Mouse (Mus musculus) common myeloid progenitor, adult 5-6 weeks (primary cell): ENCODE data around the gene L3mbtl4. TPM values are rescaled to one million over a fixed set of nuclear protein-coding genes. Genes with fewer than 3 reads are reported as not detected.

Experiments used
- ATAC-seq: replicated peaks from 2 replicates; pipeline ENCODE4 v1.8.0; 2016; ENCODE audit warnings: low read depth, mild to moderate bottlenecking, moderate TSS enrichment, inconsistent platforms; ENCODE audit not compliant: poor library complexity, severe bottlenecking
- total RNA-seq: library from RNA; stranded (forward); fragments of 200-1000, 187-1606 nt; gene quantifications from 2 replicates; pipeline ENCODE4 v1.2.3, GENCODE M21; 2017

L3mbtl4 gene
- total RNA-seq, result not detected in 2 replicates

DNA sequence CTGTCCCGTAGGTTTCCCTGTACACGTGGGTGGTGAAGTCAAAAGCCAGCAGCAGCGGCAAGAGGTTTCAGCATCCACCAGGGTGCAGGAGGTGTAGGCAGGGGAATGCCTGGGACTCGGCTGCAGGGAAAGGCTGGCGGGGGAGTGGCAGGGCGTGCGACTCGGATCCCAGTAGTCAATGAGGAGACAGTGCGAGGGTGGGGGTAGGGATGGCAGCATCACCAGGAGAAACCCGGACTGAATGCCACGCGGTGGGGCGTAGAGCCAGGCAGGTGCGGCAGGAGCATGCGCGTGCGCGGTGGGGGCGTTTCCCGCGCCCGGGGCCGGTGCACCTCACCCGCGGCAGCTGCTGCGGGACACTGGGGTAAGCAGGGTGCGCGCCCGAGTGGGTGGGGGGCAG is at the start of gene L3mbtl4:
Gene L3mbtl4 (plus strand): TSS at position 271 of the 400 bp plus-strand sequence.
- peak; percentile 34; the same call in 1 of the 2 replicates for ATAC-seq

DNA sequence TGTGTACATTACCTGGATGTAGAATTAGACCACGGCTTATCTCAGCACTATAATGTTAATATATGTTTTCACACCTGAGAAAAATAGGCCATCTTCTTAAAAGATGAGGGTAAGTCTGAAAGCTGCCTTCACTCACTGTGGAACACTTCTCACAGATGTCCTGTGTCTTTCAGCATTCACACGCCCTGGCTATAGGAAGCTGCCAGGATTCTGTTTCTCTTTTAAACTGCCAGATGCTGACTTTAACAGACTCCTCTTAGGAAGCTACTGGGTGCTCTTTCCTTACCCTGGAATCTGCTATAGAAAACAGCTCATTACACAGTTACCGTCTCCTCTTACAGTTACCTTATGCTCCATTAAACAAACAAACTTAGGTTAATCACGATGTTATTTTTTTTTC is 43.1 kb upstream of the L3mbtl4 start:
- no peak for ATAC-seq

DNA sequence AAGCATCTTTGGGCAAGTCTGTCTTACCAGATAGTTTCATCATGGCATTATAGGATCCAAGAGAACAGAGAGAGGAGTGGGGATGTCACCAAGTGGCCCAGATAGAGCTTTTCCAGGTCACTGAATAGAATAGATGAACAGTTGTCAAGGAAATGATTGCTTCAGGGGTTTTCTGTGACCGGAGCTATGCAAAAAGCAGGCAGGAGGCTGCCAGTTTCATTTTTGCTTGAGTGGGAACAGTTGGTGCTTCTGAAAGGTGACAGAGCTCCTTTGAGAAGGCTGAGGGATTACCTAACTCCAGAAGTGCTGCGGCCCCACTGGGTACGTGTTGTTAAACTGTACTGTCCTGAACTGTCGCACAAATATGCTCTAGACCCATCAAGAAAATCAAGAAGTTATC is 38.2 kb upstream of the L3mbtl4 start:
- no peak for ATAC-seq

DNA sequence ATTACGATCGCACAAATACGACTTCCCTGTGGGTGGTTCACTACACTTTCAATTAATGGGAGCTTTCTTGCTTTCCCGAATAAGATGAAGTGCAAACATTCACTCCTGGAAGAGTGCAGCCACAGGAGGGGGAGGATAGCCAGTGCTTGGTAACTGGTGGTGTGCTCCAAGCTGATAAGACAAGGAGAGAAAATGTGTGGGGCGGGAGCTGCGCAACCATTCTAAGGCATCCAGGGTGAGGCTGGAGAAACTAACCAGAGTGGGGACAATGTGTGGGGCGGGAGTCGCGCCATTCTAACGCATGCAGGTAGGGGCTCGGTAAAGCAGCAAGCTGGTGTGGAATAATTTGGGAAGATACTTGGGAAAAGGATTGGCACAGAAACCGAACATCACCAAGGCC is 36.6 kb upstream of the L3mbtl4 start:
- ATAC-seq, result no peak

DNA sequence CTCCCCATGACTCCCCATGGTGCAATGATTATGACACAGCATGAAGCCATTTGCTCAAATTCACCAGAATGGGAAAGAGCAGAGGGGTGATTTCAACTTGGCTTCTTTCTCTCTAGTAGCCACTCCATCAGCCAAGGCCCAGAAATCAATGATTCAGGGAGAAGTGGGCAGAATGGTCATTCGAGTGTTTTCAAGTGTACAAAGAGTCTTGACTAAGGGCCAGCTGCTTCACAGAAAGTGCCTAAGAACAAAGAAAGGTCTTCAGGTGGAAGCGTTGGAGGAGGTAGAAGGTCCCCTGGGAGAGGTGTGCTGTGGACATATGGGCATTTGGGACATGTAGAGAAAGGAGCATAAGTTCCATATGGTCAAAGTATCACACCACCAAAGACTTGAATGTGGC is 33.4 kb upstream of the L3mbtl4 start:
- no peak for ATAC-seq

DNA sequence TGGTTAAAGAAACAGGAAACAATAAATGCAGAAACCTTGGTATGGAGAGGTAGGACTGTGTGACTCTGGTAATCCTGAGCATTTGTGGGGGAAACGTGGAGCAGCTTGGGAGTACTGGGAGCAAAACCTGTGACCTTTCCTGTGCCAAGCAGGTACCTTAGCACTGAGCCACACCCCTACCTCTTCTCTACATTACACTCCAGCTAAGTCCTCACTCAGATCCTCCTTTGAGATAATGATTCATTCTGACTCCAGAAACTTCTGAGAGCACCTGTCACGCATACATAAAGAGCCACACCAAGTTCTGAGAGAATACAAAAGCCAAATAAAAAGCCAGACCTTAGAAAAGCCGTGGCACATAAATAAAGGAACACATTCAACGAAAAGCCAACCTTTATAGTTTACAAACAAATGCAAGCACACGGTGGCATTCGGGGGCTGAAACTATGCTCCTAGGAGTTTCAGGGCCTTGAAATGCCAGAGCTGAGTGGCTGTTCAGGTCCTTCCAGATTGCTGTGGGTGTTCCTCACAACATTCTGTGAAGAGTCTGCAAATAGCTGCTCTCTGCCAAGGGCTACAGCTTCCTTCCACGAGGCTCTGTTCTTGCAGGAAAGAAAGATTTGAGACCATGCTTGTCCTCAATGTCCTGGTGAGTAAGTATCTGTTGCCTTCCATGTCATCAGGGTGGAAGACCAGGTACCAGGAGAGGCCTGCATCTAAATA is 8.6 kb upstream of the L3mbtl4 start:
- no peak for ATAC-seq

DNA sequence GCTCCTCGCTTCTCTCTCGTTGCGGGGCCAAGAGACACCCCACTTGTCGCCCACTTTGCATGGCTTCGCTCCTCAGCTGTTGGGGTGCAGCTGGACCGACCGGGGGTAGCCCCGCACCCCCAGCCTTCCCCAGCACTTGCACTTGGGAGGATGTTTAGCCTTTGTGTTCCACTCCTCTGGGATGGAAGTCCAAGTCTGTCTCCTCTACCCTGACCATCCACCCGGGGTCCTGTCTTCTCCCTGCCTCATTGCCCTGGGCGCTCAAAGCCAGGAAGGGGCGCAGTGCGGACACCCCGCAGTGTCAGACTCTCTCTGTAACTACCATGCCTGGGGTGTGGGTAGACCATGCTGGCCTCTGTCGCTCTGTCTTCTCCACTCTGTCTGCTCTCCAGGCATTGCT is 357 bp downstream of the L3mbtl4 start:
- no peak for ATAC-seq

DNA sequence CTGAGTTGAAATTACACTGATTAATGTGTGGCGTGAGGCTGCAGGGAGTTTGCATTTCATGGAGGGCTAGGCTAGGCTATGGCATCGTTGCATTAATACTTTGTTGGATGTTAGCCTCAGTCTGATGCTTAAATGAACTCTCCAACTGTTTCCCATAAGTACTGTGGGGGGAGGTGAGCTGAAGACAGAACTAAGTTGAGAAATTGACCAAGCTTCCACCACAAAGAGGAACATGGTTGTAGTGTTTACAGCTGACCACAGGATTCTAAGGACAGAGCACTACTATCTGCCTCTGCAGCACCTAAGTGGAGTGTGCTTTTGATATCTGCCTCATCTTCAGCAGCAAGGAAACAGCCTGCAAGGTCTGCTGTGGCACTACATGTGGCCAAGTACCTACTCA is 1.5 kb downstream of the L3mbtl4 start:
- peak; percentile 82 for ATAC-seq

DNA sequence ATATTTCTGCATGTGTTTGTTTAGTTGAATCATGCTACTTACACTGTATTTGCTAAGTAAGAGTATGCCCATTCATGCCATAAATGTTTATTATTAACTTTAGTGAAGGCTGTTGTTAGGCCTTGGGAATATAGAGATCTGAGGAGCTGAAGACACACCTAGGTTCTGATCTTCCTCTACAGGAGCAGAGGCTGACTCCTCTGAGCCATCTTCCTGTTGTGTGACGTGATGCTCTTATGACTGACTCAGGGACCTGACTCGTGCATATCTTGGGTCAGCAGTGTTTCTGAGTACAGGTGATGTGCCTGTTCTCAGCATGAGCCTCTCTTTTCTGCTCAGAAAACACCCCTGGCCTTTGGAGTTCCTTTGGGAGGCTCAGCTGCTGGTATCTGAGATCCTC is 7.3 kb downstream of the L3mbtl4 start:
- no peak for ATAC-seq

DNA sequence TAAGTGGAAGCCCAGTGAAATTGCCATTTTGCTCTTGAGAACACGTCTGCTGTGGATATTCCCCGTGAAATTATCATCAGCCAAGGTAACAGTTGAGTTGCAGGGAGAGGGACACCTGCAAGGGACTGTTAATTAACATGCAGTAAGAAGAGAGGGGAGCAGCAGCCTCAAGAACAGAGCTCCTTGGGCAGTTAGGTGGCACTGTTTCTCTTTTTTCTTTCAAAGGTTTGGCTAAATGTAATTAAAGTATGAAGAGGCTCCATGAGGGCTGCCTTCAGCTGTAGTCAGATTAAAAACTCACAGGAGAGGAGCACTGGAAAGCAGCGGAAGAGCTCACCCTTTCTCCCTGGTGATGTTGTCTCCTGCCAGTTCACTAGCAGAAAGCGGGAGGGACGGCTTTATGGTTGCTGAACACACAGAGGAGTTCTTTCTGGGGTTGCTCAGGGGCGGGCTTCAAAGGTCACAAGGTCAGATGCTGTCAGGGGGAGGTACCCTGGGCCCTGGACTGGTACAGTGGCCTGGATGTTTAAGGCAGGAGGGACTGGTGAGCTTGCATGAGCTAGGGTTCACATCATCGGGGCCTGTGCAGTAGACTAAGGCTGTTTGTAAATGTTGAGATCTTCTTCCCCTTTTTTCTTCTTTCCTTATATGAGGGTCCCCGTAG is 11.7 kb downstream of the L3mbtl4 start:
- ATAC-seq, result no peak

DNA sequence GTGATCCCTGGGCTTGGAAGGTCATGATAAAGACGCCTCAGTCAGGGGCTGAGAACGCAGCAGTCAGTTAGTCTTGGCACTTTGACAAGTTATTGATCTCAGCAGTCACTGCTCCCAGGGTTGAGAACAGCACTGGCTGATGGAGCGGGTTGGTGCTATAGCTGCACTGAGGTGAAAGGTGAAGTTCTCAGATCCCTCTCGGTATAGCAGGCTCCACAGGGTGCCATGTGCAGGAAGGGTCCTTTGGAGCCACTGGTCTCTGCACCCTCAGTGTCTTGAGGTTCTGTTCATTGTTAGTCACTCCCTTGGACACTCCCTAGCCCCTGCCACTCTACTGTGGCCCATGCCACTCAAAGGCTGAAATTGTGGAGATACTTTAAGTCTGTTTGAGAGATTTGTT is 14.5 kb downstream of the L3mbtl4 start:
- no peak for ATAC-seq

DNA sequence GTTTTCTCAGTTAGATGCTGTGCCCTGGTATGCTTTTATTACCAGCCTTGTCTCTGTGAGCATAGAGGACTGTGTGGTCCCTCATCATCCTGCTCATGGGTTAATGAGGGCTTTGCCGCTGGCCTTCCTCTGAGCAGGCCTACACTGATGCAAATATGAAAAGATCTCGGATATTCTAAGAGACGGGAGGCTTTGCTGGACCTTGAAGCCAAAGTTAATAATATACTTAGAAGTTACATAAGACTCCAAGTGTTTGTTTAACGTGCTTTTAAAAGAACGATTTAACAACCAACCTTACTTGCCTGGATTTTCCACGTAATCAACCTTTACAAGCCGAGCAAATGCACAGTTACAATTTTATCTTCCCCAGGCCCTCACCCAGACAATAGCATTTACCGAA is 15.1 kb downstream of the L3mbtl4 start:
- no peak for ATAC-seq

DNA sequence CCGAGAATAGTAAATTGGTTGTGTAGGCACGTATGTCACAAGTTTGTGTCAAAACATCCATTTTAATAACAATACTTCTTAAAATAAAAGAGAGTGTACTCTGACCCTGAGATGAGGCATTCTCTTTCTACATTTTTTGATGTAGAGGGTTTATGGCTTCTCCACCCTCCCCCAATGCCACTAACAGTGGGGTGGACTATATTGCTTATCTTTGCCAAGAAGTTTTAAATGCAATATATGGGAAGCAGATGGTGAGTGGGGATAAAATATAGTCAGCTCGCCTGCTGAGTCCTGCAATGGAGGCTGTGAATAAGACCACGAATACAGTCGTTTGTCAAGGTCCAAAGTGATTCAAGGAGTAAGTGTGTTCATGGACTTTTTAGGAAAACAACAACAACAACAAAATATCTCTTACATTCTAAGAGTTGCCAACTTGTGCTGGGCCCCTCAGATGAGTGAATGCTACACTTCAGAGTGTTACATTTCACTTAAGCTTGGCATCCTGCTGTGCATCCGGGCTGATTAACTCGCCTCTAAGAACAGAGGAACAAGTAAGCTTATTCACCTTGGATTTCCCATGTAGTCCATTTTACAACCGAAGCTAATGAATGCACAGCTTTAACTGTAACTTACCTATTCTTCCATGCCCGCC is 18.2 kb downstream of the L3mbtl4 start:
- no peak for ATAC-seq

DNA sequence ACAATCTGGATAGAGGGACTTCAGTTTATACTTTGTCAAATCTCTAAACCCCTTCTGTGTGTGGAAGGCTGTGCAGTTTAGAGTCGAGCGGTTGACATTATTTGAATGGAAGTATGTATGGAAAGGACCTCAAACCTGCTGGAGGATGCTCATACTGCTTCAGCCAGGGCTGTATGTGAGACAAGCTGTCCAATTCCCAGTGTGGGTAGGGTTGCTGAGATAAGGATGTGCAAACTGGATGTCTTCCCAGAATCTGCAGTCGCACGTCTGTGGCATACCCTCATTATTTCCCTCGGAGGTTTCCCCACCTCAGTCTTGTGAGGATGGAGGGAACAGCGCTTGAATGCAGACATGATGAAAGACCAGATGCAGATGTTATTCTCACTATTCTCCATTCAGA is 34.8 kb downstream of the L3mbtl4 start:
- no peak for ATAC-seq

DNA sequence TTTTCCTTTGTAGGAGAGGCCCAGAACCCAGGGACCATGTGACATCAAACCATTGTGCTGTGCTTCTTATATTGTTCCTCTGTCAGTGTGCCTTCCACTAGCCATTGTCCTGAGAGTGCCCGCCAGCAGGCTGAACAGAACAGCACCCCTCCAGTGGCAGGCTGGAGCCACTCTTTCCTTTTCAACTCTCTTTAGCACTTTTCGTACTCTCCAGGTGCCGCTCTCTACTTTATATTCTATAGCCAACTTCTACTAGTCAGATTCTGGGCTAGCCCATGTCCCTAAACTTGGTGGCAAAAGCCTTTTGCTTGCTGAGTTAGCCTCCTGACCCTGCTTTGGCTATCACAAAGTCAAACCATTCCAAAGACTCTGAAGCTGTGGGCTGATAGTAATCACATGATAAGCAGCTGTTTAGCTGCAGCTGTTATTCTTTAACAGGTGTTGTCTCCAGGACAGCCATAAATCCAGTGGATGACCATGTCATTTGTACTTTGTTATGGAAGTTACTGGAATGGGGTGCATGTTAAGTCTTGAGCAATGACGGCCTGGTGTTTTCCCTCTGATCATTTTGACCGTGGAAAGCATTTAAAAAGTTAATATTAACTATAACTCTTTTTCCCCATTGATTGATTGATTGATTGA is 38.8 kb downstream of the L3mbtl4 start:
- ATAC-seq, result no peak

DNA sequence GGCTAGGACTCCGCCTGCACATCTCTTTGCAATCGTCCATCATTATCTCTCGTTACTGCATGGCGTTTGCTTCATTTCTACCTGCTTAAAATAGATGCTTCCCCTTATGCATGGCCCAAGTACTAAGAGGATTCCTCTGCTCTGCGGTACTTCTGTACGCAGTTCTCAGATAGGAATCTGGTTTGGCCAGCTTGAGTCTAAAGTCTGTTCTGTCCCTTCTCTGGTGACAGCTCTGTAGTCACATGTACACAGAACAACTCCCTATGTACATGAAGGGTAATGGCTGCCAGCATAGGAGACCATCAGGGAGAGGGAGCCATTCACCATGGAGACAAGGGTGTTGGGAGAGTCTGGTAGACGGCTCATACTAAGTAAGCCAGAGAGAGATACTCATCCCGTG is 47.3 kb downstream of the L3mbtl4 start:
- no peak for ATAC-seq

DNA sequence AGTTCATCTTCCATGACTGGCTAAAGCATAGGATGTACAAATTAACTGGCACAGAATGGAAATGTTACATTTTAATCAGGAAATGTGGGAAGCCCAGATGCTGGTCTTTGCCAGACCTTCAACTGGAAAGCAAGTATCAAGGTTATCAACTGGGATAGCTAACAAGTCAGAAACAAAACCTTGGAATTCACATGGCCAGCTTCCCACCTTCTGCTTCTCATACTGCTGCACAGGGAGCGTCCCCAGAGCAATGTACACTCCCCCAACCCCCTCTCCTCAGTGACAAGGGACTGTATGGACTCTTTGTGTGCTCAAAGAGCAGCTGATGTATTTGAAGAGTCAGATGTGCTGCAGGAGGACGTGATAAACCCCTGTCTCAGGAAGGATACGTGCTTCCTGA is 49.0 kb downstream of the L3mbtl4 start:
- ATAC-seq, result no peak

DNA sequence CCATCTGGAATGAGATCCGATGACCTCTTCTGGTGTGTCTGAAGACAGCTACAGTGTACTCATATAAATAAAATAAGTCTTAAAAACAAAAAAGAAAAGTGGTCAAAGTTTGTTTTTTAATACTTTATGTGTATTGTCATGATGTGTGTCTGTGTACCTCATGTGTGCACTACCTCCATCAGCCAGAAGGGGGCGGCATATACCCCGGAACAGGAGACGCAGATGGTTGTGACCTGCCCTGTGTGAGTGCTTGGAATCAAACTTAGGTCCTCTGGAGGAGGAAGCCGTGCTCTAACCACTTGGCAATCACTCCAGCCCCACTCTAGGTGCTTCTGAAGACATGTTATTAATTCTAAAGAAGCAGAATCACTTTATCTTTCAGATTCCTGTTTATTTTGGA is 58.6 kb downstream of the L3mbtl4 start:
- no peak for ATAC-seq

DNA sequence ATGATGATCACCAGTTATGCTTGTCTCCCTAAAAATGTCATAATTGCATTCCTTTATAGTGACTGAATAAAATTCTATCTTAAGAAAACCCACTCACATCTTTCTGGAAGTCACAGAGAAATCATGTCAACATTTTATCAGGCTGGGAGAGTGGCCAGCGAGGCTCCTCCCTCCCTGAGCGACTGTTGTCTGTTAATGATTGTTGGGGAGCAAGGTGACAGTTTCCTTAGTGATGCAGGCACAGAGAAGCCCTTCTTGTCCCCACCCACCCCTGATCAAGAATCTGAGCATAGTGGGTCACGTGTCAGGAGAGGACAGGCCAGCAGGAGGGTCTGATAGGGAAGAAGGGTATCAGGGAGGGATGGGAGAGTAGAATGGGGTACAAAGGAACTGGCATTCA is 59.8 kb downstream of the L3mbtl4 start:
- ATAC-seq, result no peak

DNA sequence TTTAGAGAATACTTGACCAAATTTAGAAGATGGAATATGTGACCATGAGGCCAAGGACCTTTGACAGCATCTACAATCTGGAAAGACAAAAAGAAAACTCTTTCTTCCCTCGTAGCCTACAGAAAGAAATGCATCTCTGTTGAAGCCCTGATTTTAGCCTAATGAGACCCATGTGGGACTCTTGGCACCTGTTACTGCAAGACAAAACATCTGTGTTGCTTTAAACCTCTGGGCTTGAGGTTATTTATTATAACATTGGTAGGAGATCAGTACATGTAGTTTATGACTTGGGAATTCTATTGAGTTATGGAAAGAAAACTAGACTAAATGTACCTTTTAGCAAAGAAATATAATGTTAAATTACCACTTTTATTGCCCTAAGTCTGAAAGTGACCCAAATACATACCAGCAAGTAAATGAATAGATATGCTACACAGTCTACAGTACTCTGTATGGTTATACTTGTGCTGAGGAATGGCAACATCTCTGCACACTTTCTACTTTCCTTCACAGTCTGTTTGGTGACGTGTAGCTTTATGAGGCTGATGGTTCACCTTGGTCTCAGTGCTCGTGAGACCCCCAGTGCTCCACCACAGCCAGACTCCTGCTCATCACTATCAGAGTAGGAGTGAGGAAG is 65.4 kb downstream of the L3mbtl4 start:
- no peak for ATAC-seq

DNA sequence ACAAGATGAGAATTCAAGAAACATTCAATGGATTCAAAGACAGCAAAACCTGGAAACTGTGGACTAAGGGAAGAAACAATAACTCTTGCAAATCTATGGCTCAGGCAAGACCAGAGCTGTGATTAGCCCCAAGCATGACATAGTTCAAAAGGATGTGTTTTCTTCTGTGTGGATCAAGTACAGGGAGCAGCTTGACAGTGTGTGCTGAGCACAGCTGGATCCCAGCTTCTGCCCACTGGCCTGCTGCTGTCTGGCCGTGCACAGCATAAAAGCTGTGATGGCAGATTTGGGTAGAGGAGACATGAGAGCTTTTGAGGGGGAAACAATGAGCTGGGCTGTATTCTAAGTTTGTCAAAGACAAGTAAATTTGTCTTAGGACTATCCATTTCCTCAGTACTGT is 84.1 kb downstream of the L3mbtl4 start:
- no peak for ATAC-seq
